Mouse (Mus musculus): ENCODE results near the gene Mical2.

Gene Mical2

DNA sequence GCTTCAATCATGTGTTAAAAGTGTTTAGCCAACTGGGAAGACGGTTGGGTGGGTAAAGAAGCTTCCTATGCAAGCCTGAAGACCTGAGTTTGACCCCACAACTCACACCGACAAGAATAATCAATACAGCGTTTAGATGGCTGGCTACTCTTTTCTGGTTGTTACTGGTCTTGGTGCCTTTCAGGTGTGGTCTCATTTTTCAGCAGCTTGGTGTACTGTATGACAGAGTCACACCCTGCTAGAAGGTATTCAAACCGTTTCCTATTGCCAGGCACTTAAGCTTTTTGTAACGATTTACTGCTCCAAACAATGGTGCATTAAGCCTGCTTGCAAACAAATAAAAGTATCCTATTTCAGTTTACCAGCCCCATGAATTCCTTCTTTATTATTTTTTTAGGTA, 226.8 kb downstream of the Mical2 start:
- DNase-seq (ENCODE audit: low read depth, low spot score) = no peak

- DNase-seq (ENCODE audit: low read depth, low spot score) = peak; percentile 73
Observed at GRCm38 (mm10) chr7:112453805-112454214, 228.2 kb downstream of the Mical2 start.

- no peak for DNase-seq (ENCODE audit: low read depth, low spot score)
Observed at GRCm38 (mm10) chr7:112454380-112454779, 228.7 kb downstream of the Mical2 start.

- no peak for DNase-seq (ENCODE audit: low read depth, low spot score)
Observed at GRCm38 (mm10) chr7:112454951-112455350, 229.3 kb downstream of the Mical2 start.

DNA sequence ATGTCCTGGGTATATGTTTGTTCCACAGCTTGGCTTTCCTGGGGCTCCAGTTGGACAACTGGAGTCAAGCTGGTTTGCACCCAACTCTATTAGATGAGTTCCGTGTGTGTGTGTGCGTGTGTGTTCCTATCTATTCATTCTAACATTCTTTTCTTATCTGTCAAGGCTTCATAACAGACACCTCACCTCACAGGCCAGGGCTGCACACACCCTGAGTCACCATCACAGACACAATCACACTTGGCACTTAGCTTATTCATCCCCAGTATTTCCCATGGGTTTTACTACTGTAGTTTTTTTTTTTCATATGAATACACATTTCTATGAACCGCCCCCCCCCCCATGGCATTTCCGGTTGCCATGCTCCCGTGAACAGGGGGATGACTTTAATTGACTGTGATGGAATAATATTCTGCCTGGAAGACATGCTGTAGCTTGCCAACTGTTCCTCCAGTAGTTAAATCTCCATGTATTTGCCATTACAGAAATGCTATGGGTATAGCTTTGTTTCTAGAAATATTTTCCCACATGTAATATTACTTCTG, 230.0 kb downstream of the Mical2 start:
- no peak for DNase-seq (ENCODE audit: low read depth, low spot score)

GRCm38 (mm10) chr7:112457373-112457772, 231.7 kb downstream of the Mical2 start:
- DNase-seq (ENCODE audit: low read depth, low spot score) = no peak

GRCm38 (mm10) chr7:112457920-112458319, 232.3 kb downstream of the Mical2 start:
- DNase-seq (ENCODE audit: low read depth, low spot score) = no peak

DNA sequence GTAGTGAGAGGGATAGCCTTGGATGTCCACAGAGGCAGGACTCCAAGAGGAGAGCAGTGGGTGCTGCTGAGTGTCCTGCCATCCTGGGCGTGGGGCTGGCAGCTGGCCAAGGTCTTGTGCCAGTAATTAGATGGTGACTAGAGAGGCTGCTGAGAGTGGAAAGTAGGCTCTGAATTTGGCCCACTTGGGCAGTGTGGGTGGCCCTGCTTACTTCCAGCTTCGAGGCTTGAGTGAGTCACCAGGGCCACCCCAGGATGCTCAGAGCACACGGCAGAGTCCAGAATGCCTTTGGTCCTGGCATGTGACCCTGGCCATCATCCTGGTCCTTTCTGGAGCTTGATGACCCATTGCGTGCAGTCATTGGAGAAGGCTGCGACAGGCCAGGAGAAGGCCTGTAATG, 232.8 kb downstream of the Mical2 start:
- peak; percentile 80 for DNase-seq (ENCODE audit: low read depth, low spot score)

Measured in brain, adult 2 months (tissue).